Mouse (Mus musculus) WW6 (cell line): Measurements from ENCODE around the gene Etnppl.

Experiments used
- DNase-seq: peaks from one replicate; pipeline ENCODE4 v3.0.0-alpha.2; 2013; ENCODE audit warnings: low read depth, low spot score

The Etnppl gene

DNA sequence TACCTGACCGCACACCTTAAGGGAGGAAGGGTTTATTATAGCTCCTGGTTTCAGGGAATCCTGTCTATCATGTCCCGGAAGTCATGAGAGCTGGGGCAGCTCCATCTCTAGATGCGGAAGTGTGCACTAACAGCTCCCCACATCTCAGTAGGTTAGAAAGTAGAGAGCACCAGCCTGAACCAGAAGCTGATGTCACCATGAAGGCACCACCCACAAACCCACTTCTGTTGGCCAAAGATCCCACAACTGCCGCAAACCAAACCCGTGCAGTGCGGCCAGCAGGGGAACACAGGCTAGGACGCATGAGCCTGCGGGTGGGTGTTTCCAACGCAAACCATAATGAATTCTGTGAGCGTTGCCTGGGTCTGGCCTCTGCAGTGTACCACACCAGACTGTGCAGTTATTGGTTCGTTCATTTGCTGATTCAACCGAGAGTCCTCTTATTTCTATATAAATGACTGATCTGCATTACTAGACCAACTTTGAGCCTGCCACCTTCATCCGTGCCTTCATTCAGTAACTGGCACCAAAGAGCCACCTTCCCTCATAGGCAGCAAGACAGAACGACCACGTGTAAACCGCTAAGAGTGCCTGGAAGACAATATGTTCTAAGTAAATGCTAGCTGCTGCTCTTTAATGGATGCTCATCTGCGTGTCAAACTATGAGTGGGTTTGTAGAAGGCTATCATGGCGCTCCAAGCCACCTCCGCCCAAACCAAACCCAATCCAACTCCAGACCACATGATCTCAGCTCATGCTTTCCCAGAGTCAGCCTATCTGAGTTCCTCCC lies 60.6 kb downstream of the Etnppl start:
- DNase-seq = no peak

DNA sequence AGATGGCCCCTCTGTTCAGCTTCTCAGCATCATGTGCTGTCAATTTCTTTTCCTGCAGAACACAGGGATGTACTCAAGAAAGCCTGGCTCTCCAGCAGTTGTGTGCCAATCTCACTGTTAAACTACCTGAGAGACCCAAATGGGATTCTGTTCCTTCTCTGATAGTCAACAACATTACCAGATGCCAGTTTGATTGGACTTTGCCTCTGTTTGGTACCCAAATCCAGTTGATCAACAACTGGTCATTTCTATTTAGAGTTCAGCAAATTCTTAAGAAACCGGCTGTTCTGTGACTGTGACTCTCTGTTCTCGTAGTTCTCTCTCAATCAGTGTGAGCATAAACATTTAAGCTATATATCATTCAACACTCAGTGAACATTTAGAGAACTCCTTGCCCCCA lies 64.0 kb downstream of the Etnppl start:
- DNase-seq = no peak

DNA sequence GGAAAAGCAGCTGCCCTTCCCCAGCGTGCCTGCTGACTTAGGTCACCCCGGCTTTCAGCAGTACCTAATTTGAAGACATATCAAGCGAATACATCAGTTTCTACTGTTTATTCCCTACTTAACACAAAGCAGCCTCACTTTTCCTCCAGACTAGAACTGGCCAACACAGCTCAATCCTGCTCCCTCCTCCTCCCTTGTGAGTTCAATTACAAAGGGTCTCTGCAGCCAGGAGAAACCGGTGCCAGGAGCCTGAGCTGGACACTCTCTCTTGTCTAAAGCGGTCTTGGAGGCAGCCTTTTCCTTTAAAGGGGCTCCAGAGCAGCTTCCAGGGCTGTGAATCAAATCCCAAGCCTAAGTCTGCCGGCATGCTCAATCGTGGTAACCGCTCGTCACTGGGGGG lies 64.9 kb downstream of the Etnppl start:
- DNase-seq = no peak

DNA sequence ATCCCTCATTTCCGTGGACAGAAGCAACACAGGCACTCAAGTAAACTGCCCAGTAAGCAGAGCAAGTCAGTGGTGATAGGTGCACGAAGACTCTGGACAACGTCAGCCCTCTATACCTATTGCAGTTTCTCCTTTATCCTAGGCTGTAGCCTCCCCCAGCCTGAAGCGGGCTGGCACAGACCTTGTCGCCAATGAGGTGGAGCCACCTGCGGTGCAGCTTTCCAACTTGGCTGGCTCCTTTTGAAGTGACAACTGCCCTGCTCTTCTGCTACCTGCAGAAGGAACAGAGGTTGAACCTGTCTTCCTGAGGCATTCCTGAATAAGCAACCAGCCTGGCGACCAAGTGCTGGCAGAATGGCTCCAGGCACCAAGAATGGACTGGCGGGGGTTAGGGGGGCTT lies 66.6 kb downstream of the Etnppl start:
- DNase-seq = no peak

DNA sequence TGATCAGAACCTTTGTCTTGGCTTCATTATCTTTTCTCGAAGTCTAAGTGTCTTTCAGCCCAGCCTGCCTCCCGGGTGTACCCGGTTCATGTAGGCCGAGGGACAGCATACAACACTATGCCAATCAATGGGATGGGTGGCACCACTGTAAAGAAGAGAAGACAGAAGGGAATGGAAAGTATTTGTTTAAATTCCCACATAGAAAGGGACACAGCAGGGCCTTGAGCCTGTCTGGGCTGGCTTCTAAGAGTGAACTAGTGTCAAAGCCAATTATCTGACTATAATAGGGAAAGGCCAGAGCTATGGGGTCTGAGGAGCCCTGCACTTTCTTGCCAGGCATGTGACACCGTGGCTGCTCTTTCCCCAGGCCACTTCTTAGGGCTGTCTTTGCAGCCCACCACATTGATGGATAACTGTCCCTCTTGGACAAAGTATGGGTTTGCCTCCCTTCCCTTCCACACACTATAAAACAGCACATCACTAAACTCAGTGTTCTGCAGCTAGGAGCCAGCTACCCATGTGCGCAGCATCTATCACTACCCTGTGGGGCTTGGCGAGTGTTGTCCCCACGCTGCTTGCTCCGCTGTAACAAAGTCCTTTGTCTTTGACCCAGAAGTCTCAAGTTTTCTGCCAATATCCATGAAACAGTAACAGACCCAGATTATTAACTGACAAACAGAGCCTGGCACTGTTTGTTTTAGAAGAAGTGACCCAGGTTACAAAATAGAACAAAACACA lies 67.2 kb downstream of the Etnppl start:
- DNase-seq = no peak

DNA sequence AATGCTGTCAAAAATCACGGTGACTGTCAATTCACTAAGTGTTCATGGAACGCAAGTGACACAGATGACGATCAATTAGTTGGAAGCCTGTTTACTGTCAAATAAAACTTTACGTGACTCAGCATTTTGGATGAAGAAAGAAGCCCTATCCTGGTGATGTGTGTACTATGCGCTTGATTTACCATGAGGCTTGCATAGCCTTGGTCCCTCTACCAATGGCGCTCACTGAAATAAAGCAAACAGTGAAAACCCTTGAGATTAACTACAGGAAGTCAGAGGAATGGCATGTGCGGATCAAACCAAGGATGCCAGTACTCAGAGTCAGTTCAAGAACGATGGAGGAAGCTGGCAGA lies 67.7 kb downstream of the Etnppl start:
- DNase-seq = no peak

DNA sequence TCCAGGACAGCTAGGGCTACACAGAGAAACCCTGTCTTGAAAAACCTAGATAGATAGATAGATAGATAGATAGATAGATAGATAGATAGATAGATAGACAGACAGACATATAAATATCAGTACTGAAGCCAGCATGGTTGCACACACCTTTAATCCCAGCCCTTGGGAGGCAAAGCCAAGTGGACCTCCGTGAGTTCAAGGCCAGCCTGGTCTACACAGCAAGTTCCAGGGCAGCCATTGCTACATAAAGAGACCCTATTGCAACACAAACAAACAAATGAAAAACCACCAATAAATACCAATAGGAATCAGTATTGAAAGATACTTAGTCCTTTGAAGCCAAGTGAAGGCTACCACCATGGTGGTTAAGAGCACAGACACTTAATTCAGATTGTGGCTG lies 69.8 kb downstream of the Etnppl start:
- no peak for DNase-seq
